Mouse (Mus musculus) left cerebral cortex, adult 2 months (tissue): ENCODE results near the gene 5730596B20Rik. TPM values are rescaled to one million over a fixed set of nuclear protein-coding genes. Genes with fewer than 3 reads are reported as not detected.
A peak's percentile ranks its signal among the peaks of the same experiment; 100 is the strongest.

Source experiments
- DNase-seq, 2 experiments: peaks; one replicate each; pipeline ENCODE4 v3.0.0; 2021 to 2022; ENCODE audit warnings: low spot score in 2 of 2, mixed read lengths in 1 of 2; ENCODE audit errors: extremely low spot score in 1 of 2
- H3K27ac ChIP-seq: fragments of 200-600 bp; 2 replicates; pipeline ENCODE4 v1.8.1; 2022
- H3K4me3 ChIP-seq: fragments of 200-600 bp; 2 replicates; pipeline ENCODE4 v1.8.1; 2022
- CTCF ChIP-seq: fragments of 200-600 bp; IDR thresholded peaks from 2 replicates; pipeline ENCODE4 v1.8.1; 2022; ENCODE audit warnings: antibody characterized with exemption, mild to moderate bottlenecking, moderate library complexity
- intact Hi-C: fragments of 180-260 bp; cut with DNase I; formaldehyde crosslinking; loops from one replicate; pipeline ENCODE4 v1.15.1; 2025
- total RNA-seq, 2 experiments: library from RNA; stranded (reverse); gene quantifications; 2 replicates each; pipeline ENCODE4 v1.2.3; 2021

5730596B20Rik gene
- total RNA-seq, 2 experiments from 2014 or later, result not detected

DNA sequence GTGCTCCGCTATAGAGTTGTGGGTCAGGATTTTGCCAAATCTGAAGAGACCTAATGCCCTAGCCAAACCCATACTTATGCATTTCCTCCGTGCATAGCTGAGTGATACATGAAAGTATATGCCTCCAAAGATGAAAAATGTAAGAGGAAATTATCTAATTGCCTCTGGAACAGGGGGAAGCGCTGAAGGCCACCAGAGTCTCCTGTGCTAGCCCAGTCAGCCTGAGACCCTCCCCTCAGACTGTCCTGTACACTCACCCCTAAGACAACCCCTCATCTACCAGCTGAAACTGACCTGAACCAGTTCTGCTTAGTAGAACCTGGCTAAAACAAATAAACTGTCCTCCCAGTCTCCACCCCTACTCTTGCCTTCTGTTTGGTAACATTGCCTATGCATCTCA lies 3.4 kb downstream of the 5730596B20Rik start:
- intact Hi-C loops, result no loop called here
- H3K4me3 ChIP-seq, result no peak overlapping the region
- H3K27ac ChIP-seq, result no peak overlapping the region
- no peak for DNase-seq
- no peak for TF ChIP-seq CTCF

- intact Hi-C loops, result no loop called here
- TF ChIP-seq CTCF, result no peak
- no peak overlapping the region for H3K27ac ChIP-seq
- H3K4me3 ChIP-seq, result no peak overlapping the region
- no peak for DNase-seq
Observed at GRCm38 (mm10) chr6:52182030-52182429, 4.7 kb downstream of the 5730596B20Rik start.

DNA sequence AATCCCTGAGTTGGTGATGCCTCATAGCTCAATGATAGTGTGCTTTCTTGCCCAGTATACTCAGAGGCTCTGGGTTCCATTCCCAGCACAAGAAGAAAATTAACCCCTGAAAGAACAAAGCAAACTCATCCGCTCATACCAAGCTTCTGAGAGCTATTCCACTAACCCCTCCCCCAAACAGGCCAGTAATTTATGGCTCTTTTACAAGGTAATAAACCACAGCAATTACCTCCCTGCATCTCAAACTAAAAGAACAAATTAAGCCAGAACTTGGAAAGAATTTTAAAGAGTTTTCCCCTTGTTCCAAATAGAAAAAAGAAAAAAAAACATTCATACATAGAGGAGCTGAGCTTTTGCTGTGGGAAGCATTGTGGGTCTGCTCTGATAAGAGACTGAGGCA lies 5.5 kb downstream of the 5730596B20Rik start:
- TF ChIP-seq CTCF, result no peak
- no peak for DNase-seq
- Histone ChIP-seq H3K4me3 (no peak overlapping the region), H3K27ac (no peak overlapping the region)
- intact Hi-C loops, result no loop called here

DNA sequence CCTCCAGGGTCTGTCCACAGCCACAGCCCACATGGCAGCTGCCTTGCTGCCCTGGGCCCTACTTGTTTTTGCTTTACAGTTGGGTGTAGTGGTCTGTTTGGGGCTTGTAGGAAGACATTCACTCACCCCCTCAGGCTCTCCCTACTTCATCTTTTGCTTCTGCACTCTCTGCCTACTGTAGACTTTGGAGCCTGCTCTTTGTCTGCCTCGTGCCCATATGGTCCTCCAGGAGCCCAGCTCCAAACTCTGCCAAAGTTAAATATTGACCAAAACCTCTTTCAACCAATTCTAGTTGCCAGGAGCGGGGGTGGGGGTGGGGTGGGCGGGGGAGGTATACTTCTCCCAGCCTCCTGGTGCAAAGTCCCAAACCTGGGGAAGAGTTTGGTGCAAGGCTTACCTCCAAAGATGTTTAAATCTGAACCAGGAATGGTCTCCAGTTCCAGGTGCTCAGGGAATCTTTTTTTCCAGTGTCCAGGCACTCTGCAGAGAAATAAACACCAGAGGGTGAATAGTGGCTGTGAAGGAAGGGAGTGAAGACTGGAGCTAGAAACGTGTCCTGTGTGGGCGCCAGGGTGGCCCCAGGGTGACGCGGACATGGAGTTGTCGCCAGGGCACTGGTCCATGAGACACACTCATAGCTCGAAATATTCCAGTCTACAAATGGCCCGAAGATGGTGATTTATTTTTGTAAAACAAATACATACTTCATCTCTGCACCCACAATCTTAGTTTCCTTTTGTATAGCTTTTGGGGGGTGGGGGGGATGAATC lies 6.2 kb downstream of the 5730596B20Rik start:
- H3K27ac ChIP-seq, result no peak overlapping the region
- H3K4me3 ChIP-seq, result no peak overlapping the region
- no peak for DNase-seq
- TF ChIP-seq CTCF, result no peak
- intact Hi-C loops, result no loop called here

GRCm38 (mm10) chr6:52184668-52185067 lies 7.4 kb downstream of the 5730596B20Rik start:
- DNase-seq, result no peak
- no peak overlapping the region for H3K4me3 ChIP-seq
- TF ChIP-seq CTCF, result no peak
- intact Hi-C loops, result no loop called here
- H3K27ac ChIP-seq, result no peak overlapping the region

- H3K4me3 ChIP-seq, result no peak overlapping the region
- H3K27ac ChIP-seq, result no peak overlapping the region
- no peak for DNase-seq
- no peak for TF ChIP-seq CTCF
- intact Hi-C loops, result no loop called here
Observed at GRCm38 (mm10) chr6:52185222-52185621, 7.9 kb downstream of the 5730596B20Rik start.

GRCm38 (mm10) chr6:52185834-52186233 lies 8.5 kb downstream of the 5730596B20Rik start:
- no peak for TF ChIP-seq CTCF
- no peak overlapping the region for H3K27ac ChIP-seq

GRCm38 (mm10) chr6:52186500-52186899 lies 9.2 kb downstream of the 5730596B20Rik start:
- no peak overlapping the region for H3K4me3 ChIP-seq
- H3K27ac ChIP-seq, result no peak overlapping the region
- intact Hi-C loops, result no loop called here
- no peak for DNase-seq
- no peak for TF ChIP-seq CTCF

More at GRCm38 (mm10) chr6:52185834-52186233, 8.5 kb downstream of the 5730596B20Rik start:
- intact Hi-C loops, result no loop called here
- no peak overlapping the region for H3K4me3 ChIP-seq
- DNase-seq, result no peak

- intact Hi-C loops, result no loop called here
- DNase-seq, result no peak
- Histone ChIP-seq H3K27ac (no peak overlapping the region), H3K4me3 (no peak overlapping the region)
- TF ChIP-seq CTCF, result no peak
Observed at GRCm38 (mm10) chr6:52189172-52189591, 11.9 kb downstream of the 5730596B20Rik start.

DNA sequence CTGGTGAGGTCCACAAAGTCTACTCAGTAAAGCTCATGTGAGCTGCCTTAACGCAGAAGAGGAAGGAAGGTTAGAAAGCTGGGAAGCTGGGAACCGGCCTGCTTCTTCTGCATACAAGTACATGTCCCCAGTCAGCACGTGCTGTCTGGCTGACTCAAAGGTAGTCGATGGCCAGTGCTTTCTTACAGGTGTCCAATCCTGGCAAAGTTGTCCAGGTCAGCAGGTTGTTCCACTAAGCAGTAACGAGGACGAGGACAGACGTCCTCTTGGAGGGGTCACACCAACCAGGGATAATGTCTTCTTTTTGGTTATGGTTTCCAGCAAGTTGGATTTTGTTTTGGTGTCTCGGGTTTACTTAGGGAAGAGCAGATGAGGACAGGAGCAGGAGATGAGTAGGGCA lies 12.6 kb downstream of the 5730596B20Rik start:
- no peak for TF ChIP-seq CTCF
- intact Hi-C loops, result loop anchor here (1.0 kb wide), 1 partner anchor 37 kb away; no protein-coding TSS in a partner anchor
- DNase-seq, result no peak
- Histone ChIP-seq H3K4me3 (no peak overlapping the region), H3K27ac (no peak overlapping the region)

DNA sequence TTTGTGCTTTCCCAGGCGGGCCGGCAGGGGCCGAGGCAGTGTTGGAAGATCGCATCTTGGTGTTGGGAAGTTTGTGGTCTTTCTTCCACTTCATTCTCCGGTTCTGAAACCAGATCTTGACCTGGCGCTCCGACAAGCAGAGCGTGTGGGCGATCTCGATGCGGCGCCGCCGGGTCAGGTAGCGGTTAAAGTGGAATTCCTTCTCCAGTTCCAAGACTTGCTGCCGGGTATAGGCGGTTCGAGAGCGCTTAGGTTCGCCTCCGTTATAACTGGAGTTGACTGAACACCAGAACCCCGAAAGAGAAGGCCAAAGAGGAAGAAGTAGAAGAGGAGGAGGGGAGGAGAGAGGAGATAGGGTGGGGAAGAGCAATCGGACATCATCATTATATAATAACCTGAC lies 13.1 kb downstream of the 5730596B20Rik start:
- no peak for TF ChIP-seq CTCF
- Histone ChIP-seq H3K27ac (no peak overlapping the region), H3K4me3 (no peak overlapping the region)
- no peak for DNase-seq
- intact Hi-C loops, result loop anchor here (1.0 kb wide), 1 partner anchor 37 kb away; no protein-coding TSS in a partner anchor

DNA sequence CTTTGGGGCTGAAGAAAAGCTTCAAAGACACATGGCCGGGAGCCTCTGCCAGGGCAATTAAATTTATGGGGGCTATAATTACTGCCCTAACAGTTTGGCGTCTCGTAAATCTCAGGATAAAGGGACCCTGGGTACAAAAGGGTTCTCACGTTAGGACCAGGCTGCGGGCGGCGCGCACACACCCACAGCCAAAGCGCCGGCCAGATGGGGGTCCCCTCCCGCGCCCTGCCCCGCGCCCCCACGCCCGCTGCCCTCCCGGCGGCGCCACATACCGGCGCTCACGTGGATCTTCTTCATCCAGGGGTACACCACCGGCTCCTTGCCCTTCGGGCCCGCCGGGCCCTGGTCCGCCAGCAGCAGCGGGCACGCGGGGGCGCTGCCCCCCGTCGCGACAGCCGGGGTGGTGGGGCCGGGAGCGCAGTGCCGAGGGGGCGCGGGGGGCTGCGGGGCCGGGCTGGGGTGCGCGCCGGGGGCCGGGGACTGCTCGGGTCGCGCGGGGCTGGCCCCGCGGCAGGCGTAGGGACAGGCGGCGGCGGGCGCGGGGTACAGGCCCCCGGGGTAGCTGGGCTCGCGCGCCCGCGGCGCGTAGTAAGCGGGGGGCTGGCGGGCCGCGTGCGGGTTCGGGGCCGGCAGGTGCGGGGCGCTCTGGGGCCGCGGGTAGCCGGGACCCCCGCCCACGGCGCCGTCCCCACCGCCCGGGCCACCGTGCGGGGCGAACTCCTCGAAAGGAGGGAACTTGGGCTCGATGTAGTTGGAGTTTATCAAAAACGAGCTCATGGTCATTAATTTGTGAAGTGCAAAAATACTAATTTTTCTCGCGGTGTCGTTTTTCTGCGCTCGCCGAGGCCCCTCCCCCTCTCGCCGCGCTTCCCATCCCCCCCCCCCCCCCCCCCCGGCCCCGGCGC lies 13.9 kb downstream of the 5730596B20Rik start, which contains the start of gene Hoxa4:
Gene Hoxa4 (minus strand): TSS at position 848 of the 905 bp plus-strand sequence.
- H3K4me3 ChIP-seq, result 0 out of 2 replicates have a peak within 1 kb of the TSS, but pooled peaks have one; percentile 15
- TF ChIP-seq CTCF, result no peak
- no peak for DNase-seq
- intact Hi-C loops, result loop anchor here (1.0 kb wide), 1 partner anchor 38 kb away; no protein-coding TSS in a partner anchor
- no peak within 1 kb of the TSS for H3K27ac ChIP-seq
